Mouse (Mus musculus) E14TG2a.4 (cell line): ENCODE results near the gene Tmprss11e.

Source experiments
- CTCF ChIP-seq: conservative IDR thresholded peaks from 2 replicates; pipeline ENCODE4 v1.5.1; 2014; ENCODE audit warnings: low read length
- POU5F1 ChIP-seq: IDR thresholded peaks from 2 replicates; pipeline ENCODE4 v1.6.1; 2014; ENCODE audit warnings: low read length, borderline replicate concordance

- no peak for TF ChIP-seq CTCF
- TF ChIP-seq POU5F1: no peak
Observed at GRCm38 (mm10) chr5:86727033-86727432, 18.6 kb downstream of the Tmprss11e start.
